Mouse (Mus musculus): Measurements from ENCODE around the gene Krtap28-10.

DNA sequence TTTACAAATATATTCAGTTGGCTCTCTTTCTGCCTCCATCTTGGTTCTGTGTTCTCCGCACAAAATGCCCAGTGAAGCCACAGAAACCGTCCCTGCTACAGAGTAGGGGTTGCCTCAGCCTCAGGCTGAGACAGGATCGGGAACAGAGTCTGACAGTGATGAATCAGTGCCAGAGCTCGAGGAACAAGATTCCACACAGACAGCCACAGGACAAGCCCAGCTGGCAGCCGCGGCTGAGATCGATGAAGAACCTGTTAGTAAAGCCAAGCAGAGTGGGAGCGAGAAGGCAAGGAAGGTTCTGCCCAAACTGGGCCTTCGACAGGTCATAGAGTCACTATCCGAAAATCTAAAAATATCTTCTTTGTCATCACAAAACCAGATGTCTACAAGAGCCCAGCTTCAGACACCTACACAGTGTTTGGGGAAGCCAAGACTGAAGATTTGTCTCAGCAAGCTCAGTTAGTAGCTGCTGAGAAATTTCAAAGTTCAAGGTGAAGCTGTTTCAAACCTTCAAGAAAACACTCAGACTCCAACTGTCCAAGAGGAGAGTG lies 26.9 kb downstream of the Krtap28-10 start:
- TF ChIP-seq GATA1 (IDR thresholded peaks at IDR 0.05; ENCODE audit: low read length) (no peak), TAL1 (IDR thresholded peaks at IDR 0.05; ENCODE audit: low read length) (no peak)

All from erythroblast, embryonic 14.5 days (primary cell).